Mouse (Mus musculus): ENCODE results near the gene Sdf2l1. TPM values are rescaled to one million over a fixed set of nuclear protein-coding genes. Genes with fewer than 3 reads are reported as not detected.

The Sdf2l1 gene
- polyA plus RNA-seq, 1 experiment from 2014 or later: 26.3 TPM

MicroRNAs within 50 kb of the gene (microRNA counts, 519-probe panel; counts per million panel counts)
- 3,081 counts per million, percentile 89 among the panel's probes with 10 or more counts for microRNA mmu-miR-130b
- 2,499 counts per million, percentile 75 among the panel's probes with 10 or more counts for microRNA mmu-miR-301b

Small RNA genes within 50 kb of the gene (microRNA-seq; reads per million reads assigned to microRNA genes)
- 6,244 reads per million, percentile 93 among the genes with 10 or more reads in this experiment for gene Mir130b
- 173 reads per million, percentile 59 among the genes with 10 or more reads in this experiment for gene Mir301b

Other genes with a start within 250 kb of the Sdf2l1 start
- gene Ppm1f, start 235.9 kb downstream of the Sdf2l1 start, polyA plus RNA-seq (2015; fragmentation: Nextera tagmentation; extraction: Ambion mirVana): 29.3 and 30.0 TPM in 2 replicates
- 182 and 189 TPM in 2 replicates for gene Mapk1, start 149.0 kb downstream of the Sdf2l1 start, polyA plus RNA-seq (2015; fragmentation: Nextera tagmentation; extraction: Ambion mirVana)
- 150 and 160 TPM in 2 replicates for gene Ypel1, start 62.7 kb downstream of the Sdf2l1 start, polyA plus RNA-seq (2015; fragmentation: Nextera tagmentation; extraction: Ambion mirVana)
- gene Ppil2, start 21.1 kb downstream of the Sdf2l1 start, polyA plus RNA-seq (2015; fragmentation: Nextera tagmentation; extraction: Ambion mirVana): 147 and 153 TPM in 2 replicates
- 10.0 and 14.9 TPM in 2 replicates for gene 2610318N02Rik, start 7.2 kb downstream of the Sdf2l1 start, polyA plus RNA-seq (2015; fragmentation: Nextera tagmentation; extraction: Ambion mirVana)
- 42.0 and 51.3 TPM in 2 replicates for gene Ydjc, start 12.2 kb upstream of the Sdf2l1 start, polyA plus RNA-seq (2015; fragmentation: Nextera tagmentation; extraction: Ambion mirVana)
- gene Ccdc116, start 14.8 kb upstream of the Sdf2l1 start, polyA plus RNA-seq (2015; fragmentation: Nextera tagmentation; extraction: Ambion mirVana): 3.3 and 4.4 TPM in 2 replicates
- gene Ube2l3, start 70.3 kb upstream of the Sdf2l1 start, polyA plus RNA-seq (2015; fragmentation: Nextera tagmentation; extraction: Ambion mirVana): 264 and 291 TPM in 2 replicates
- 2.3 and 2.7 TPM in 2 replicates for gene Rimbp3, start 76.2 kb upstream of the Sdf2l1 start, polyA plus RNA-seq (2015; fragmentation: Nextera tagmentation; extraction: Ambion mirVana)
- gene Hic2, start 101.2 kb upstream of the Sdf2l1 start, polyA plus RNA-seq (2015; fragmentation: Nextera tagmentation; extraction: Ambion mirVana): 7.6 and 9.5 TPM in 2 replicates
- gene Tmem191c, start 143.7 kb upstream of the Sdf2l1 start, polyA plus RNA-seq (2015; fragmentation: Nextera tagmentation; extraction: Ambion mirVana): 77.9 and 94.8 TPM in 2 replicates
- gene Serpind1, start 199.0 kb upstream of the Sdf2l1 start, polyA plus RNA-seq (2015; fragmentation: Nextera tagmentation; extraction: Ambion mirVana): 2.8 and 3.7 TPM in 2 replicates

Measured in midbrain, embryonic 16.5 days (tissue).